Mouse (Mus musculus) C2C12 (cell line): ENCODE data around the gene Tex28.

Experiments used
- CEBPB ChIP-seq: IDR thresholded peaks from one replicate; pipeline ENCODE4 v1.6.1; 2011; ENCODE audit warnings: low read depth, mild to moderate bottlenecking, control low read depth, moderate library complexity
- CTCF ChIP-seq: IDR thresholded peaks from one replicate; pipeline ENCODE4 v1.5.1; 2011; ENCODE audit not compliant: control insufficient read depth, insufficient read depth, insufficient read length
- MAX ChIP-seq: IDR thresholded peaks from one replicate; pipeline ENCODE4 v1.6.1; 2011; ENCODE audit warnings: mild to moderate bottlenecking, control low read depth
- USF1 ChIP-seq: IDR thresholded peaks from one replicate; pipeline ENCODE4 v1.6.1; 2011; ENCODE audit warnings: low read depth, mild to moderate bottlenecking, control low read depth, moderate library complexity

GRCm38 (mm10) chrX:74176959-74177358 is 9.3 kb upstream of the Tex28 start, which contains the start of gene Tktl1:
- TF ChIP-seq CTCF (no peak), MAX (no peak), USF1 (no peak), CEBPB (no peak)
